Mouse (Mus musculus): Measurements from ENCODE around the gene Anapc2. TPM values are rescaled to one million over a fixed set of nuclear protein-coding genes. Genes with fewer than 3 reads are reported as not detected.
"Not testable (repeated sequence)": the region's sequence is repeated elsewhere in the genome, so short reads cannot be mapped to it uniquely, and the experiment has no call there.

The Anapc2 gene
- total RNA-seq, 1 experiment from 2014 or later: 95.1 TPM

- DNase-seq: peak; percentile 79
Measured at GRCm38 (mm10) chr2:25240723-25241437, 31.4 kb upstream of the Anapc2 start.

- DNase-seq: no peak
Measured at GRCm38 (mm10) chr2:25241438-25241775, 30.9 kb upstream of the Anapc2 start.

GRCm38 (mm10) chr2:25242101-25242506 is 30.2 kb upstream of the Anapc2 start, which contains the start of the genes Rnf208 and Cysrt1:
Rnf208 (plus strand) TSS chr2:25242255.
Cysrt1 (minus strand) TSS chr2:25242452.
- no peak for DNase-seq

- no peak for DNase-seq
Measured at GRCm38 (mm10) chr2:25243342-25243741, 28.9 kb upstream of the Anapc2 start.

GRCm38 (mm10) chr2:25244144-25244543 is 28.1 kb upstream of the Anapc2 start:
- no peak for DNase-seq

- no peak for DNase-seq
Measured at GRCm38 (mm10) chr2:25246183-25247072, 25.9 kb upstream of the Anapc2 start, which contains the start of gene AL732309.1. AL732309.1 (minus strand) TSS chr2:25246863.

GRCm38 (mm10) chr2:25252331-25252730 is 19.9 kb upstream of the Anapc2 start:
- no peak for DNase-seq

GRCm38 (mm10) chr2:25255284-25255779 is 16.9 kb upstream of the Anapc2 start, which contains the start of gene Tmem203:
Tmem203 (plus strand) TSS chr2:25255439.
- peak; percentile 89 for DNase-seq

- not testable (repeated sequence) for DNase-seq
Measured at GRCm38 (mm10) chr2:25256443-25257109, 15.7 kb upstream of the Anapc2 start.

- not testable (repeated sequence) for DNase-seq
Measured at GRCm38 (mm10) chr2:25257250-25257649, 15.0 kb upstream of the Anapc2 start.

GRCm38 (mm10) chr2:25258887-25259286 is 13.4 kb upstream of the Anapc2 start:
- no peak for DNase-seq

GRCm38 (mm10) chr2:25261870-25262269 is 10.4 kb upstream of the Anapc2 start:
- no peak for DNase-seq

GRCm38 (mm10) chr2:25262291-25262767 is 9.9 kb upstream of the Anapc2 start, which contains the start of gene Tprn:
Tprn (plus strand) TSS chr2:25262618.
- peak; percentile 95 for DNase-seq

- DNase-seq: peak; percentile 50
Measured at GRCm38 (mm10) chr2:25262795-25263622, 9.3 kb upstream of the Anapc2 start.

- no peak for DNase-seq
Measured at GRCm38 (mm10) chr2:25263623-25264285, 8.5 kb upstream of the Anapc2 start.

- no peak for DNase-seq
Measured at GRCm38 (mm10) chr2:25264286-25264660, 8.0 kb upstream of the Anapc2 start.

- no peak for DNase-seq
Measured at GRCm38 (mm10) chr2:25264851-25265250, 7.4 kb upstream of the Anapc2 start.

GRCm38 (mm10) chr2:25265897-25266656 is 6.2 kb upstream of the Anapc2 start:
- DNase-seq: no peak

GRCm38 (mm10) chr2:25266720-25267119 is 5.6 kb upstream of the Anapc2 start:
- DNase-seq: peak; percentile 44

- DNase-seq: no peak
Measured at GRCm38 (mm10) chr2:25267241-25267640, 5.0 kb upstream of the Anapc2 start.

Data from adrenal gland, postnatal 25 days (tissue).